Mouse (Mus musculus) forelimb bud, embryonic 11.5 days (tissue): ENCODE measurements at regions not wholly inside any gene's neighbourhood (a gene's known extent, or its start where the extent isn't known, plus 50 kb on each side); places are given as distances from the start of the nearest gene placed in this dataset.

ENCODE experiments used
- DNase-seq: peaks from one replicate; pipeline ENCODE4 v3.0.0-alpha.2; 2012; ENCODE audit warnings: low read depth, low spot score

GRCm38 (mm10) chr4:84101923-84102322 is 573.2 kb downstream of the Bnc2 start:
- DNase-seq, result no peak

DNA sequence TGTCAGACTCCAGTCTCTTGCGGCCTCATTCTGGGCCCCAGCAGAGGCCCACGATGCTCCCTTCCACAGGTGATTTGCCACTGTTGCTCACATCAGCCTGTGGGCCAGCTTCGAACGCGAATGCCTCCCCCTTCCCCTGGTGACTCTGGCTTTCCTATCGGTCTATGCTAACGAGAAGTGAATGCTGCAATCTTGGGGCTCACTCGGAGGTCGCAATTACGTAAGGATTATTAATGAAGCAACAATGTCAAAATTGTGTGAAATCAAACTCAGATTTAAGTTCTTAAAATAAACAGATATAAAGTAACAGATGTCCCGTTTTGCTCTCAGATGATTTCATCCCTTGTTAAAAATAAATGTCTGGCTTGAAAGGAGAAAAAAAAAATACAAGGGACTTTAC is 572.3 kb downstream of the Bnc2 start:
- DNase-seq, result no peak

GRCm38 (mm10) chr4:84108592-84108991 is 566.5 kb downstream of the Bnc2 start:
- no peak for DNase-seq

- peak; percentile 29 for DNase-seq
These were observed 565.1 kb downstream of the Bnc2 start for GRCm38 (mm10) chr4:84109771-84110503.

- DNase-seq, result no peak
These were observed 560.7 kb downstream of the Bnc2 start for GRCm38 (mm10) chr4:84114162-84115040.

- DNase-seq, result no peak
These were observed 556.7 kb downstream of the Bnc2 start for GRCm38 (mm10) chr4:84118284-84118919.

DNA sequence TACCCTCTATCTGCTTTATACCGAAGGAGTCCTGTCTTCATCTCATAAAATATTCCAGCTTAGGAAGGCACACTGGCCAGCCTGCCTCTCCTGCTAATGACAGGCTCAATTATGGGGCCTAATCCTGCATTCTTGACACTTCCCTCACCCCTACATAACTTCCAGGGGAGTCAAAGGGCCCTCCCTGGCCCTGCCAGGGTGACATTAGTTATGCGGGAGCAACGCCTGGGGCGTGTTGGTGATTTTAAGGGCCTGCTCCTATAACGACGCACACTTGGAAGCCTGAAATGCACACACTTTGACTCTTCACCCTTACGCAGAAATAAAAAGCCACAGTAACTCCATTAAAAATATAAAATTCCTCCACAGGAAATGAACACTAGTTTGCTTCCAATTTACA is 555.5 kb downstream of the Bnc2 start:
- DNase-seq, result peak; percentile 60

- DNase-seq, result peak; percentile 26
These were observed 554.7 kb downstream of the Bnc2 start for GRCm38 (mm10) chr4:84120330-84120729.

- no peak for DNase-seq
These were observed 553.6 kb downstream of the Bnc2 start for GRCm38 (mm10) chr4:84121442-84121841.

GRCm38 (mm10) chr4:84126400-84126799 is 548.7 kb downstream of the Bnc2 start:
- DNase-seq, result no peak

DNA sequence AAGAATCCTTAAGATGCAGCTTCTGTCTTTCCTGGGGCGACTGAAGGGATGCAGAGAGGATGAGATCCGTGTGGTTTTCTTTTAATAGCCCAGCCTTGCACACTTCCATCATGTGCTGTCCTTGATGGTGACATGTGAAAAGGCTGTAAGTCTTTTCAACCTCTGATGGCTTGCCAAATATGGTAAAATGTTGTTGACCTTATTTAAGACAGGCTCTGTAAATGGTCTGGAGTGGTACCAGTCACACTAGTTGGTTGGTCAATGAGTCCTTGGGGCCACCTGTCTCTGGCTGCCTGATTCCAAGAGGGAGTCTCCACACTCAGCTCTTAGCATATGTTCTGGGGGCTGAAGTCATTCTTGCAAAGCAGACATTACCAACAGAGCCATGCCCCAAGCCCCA is 547.7 kb downstream of the Bnc2 start:
- DNase-seq, result no peak

- DNase-seq, result no peak
These were observed 544.1 kb downstream of the Bnc2 start for GRCm38 (mm10) chr4:84130840-84131547.

DNA sequence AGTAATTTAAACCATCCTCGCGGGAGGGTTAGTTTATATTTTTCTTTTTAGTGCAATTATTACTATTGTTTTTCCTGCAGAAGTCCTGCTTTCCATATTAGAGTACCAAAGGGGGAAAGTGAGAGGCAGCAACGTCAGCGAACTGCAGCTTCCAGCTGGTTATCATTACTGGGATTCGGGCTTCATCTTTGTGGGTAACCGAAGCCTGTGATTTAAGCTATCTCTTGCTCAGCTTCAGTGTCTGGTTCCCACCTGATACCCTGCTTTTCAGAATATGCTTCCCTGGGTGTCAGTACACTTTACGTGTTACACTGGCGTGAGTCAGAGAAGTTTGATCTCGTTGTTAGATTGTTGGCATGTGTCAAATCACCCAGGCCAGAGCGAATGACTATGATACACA is 539.3 kb downstream of the Bnc2 start:
- peak; percentile 31 for DNase-seq

- DNase-seq, result peak; percentile 86
These were observed 537.7 kb downstream of the Bnc2 start for GRCm38 (mm10) chr4:84137171-84137919.

- no peak for DNase-seq
These were observed 525.7 kb downstream of the Bnc2 start for GRCm38 (mm10) chr4:84149149-84150050.

DNA sequence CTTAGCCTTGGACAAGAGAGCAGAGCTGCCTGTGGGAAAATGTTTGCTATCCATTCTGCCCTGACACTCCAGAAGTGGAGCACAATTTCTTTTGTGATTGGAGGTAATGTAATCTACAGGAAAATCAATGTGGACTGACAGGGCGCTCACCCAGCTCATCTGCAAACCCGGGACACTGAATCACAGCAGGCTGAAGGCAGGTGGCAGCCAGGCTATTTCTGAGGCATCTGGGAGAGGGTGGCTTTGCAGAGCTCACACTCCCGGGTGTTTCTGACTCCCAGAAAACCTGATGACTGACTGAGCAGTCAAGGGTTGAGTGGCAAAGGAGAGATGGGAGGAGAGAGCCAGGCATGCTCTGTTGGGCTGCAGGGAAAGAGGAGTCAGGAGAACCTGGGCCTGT is 524.4 kb downstream of the Bnc2 start:
- DNase-seq, result no peak

DNA sequence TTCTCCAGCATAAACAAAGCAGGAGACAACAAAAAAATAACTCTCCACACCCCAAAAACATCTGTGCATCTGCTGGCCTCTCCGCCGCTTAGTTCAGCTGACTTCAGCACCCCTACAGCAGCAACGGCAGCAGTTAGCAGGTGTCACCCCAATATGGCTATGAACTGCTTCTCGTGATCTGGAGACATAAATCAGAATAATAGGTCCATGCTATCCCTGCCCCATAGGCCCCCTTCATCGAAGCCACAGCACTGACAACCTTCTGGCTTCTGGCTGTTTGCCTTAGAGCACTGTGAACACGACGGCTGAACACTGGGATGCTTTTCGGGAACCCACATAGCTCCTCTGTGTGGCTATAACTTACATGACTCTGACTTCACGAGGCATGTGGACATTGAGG is 523.8 kb downstream of the Bnc2 start:
- DNase-seq, result no peak

DNA sequence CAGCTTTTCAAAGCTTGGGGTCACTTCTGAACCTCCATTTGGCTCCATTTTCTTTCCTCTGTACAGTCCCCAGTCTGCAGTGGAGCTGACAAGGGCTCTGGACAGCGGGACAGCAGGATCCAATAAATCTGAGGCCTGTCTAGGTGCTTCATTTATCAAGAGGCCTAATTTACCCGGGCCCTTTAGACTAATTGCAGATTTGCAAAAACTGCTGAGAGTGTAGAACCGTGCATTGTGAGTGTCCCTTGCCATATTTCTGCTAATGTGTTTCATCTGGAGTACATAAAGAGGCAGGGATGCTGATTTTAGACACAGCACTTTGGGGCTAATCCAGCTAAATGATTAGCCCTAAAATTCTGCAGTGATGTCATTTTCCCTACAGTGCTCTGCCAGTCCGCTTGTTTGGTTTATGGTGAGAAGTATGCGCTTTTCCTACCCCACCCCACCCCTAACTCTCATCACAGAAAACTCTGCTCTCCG is 523.1 kb downstream of the Bnc2 start:
- no peak for DNase-seq

DNA sequence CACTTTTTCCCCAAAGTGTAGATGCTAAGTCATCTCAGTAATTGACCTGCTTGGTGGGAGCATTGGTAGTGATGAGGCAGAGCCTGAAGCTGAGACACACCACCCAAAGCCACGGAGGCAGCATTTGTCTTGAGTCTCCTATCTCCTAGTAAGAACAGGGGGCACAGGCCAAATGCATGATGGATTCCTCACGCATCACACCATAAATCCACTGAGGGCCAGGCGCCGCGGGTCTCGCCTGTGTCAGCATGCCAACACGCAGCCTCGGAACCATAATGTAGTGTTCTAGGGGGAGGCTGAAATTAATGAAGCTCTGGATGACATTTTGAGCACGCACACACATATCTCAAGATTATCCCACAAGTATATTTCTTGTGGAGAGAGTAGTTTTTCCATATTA is 521.5 kb downstream of the Bnc2 start:
- no peak for DNase-seq
